Comparison of ENCODE assay signal across 19 mouse cellular contexts in genomic region chr11:95318116-95318515, GRCm38 (mm10). TPM values are rescaled to one million over a fixed set of nuclear protein-coding genes. Genes with fewer than 3 reads are reported as not detected.
A peak's percentile ranks its signal among the peaks of the same experiment; 100 is the strongest.
DNase-seq lines count a peak whose midpoint lies in the region; ATAC-seq and TF ChIP-seq lines count a peak whose summit lies in the region.
"Had no signal": no experiment of that assay in that cellular context is flagged by ENCODE, and none has a peak within 500 bp of the region (broad histone marks: within the 10 kb centered on the region; RNA-seq: fewer than 3 reads in every experiment).

No protein-coding gene starts in this region.

- no peak for DNase-seq in lung, postnatal 0 days (ENCODE audit: low spot score)
- DNase-seq in lung, postnatal 4 days: no peak
- DNase-seq in gastrocnemius, adult 2 months: no peak
- DNase-seq in layer of hippocampus, postnatal 36 days: no peak
- no peak for DNase-seq in layer of hippocampus, adult 2 months (ENCODE audit: low spot score in 2 of 2)
- DNase-seq: cerebellum, postnatal 10 days; kidney, adult 11 months; kidney, postnatal 10 days; lung, embryonic 14.5 days; thymus, postnatal 25 days had no signal

- H3K9ac ChIP-seq in lung, postnatal 0 days (replicated peaks; ENCODE audit: low read depth): no peak overlapping the region
- no peak overlapping the region for H3K9ac ChIP-seq in liver, embryonic 15.5 days
- H3K9ac ChIP-seq: lung, embryonic 14.5 days had no signal

- no peak for TF ChIP-seq CTCF in lung, postnatal 0 days (IDR thresholded peaks at IDR 0.05)
- TF ChIP-seq CTCF in gastrocnemius, adult 2 months (IDR thresholded peaks at IDR 0.05): no peak
- TF ChIP-seq CTCF in layer of hippocampus, adult 2 months (conservative IDR thresholded peaks at IDR 0.05): no peak

- 47% methylated on average over 9 of the region's 9 CpGs for WGBS in lung, postnatal 0 days
- 26% methylated on average over 9 of the region's 9 CpGs for WGBS in liver, embryonic 15.5 days (ENCODE audit: insufficient replicate concordance)

- intact Hi-C loops in gastrocnemius, adult 2 months (cut with DNase I): no loop called here

- peak; percentile 57 for ATAC-seq in lung, postnatal 0 days
- peak; percentile 85 for ATAC-seq in erythroblast, adult 5-6 weeks (replicated peaks; ENCODE audit: low FRiP score, poor library complexity, severe bottlenecking)
- ATAC-seq in liver, embryonic 15.5 days (ENCODE audit: insufficient read depth): peak; percentile 72
- ATAC-seq: forebrain, embryonic 14.5 days; hindbrain, embryonic 16.5 days; midbrain, embryonic 16.5 days had no signal

- H3K27me3 ChIP-seq in lung, postnatal 0 days (replicated peaks; ENCODE audit: insufficient read depth, low read length): no peaks in the 10 kb centered on the region
- no peaks in the 10 kb centered on the region for H3K27me3 ChIP-seq in liver, embryonic 15.5 days

- no peak for TF ChIP-seq EP300 in lung, postnatal 0 days (IDR thresholded peaks at IDR 0.05)

- no peaks in the 10 kb centered on the region for H3K36me3 ChIP-seq in lung, postnatal 0 days (ENCODE audit: insufficient read depth, low read length)
- no peaks in the 10 kb centered on the region for H3K36me3 ChIP-seq in liver, embryonic 15.5 days (replicated peaks)

- H3K4me2 ChIP-seq in lung, postnatal 0 days (replicated peaks; ENCODE audit: low read depth, low read length): no peak overlapping the region
- H3K4me2 ChIP-seq in liver, embryonic 15.5 days: peak overlapping the region; percentile 43
- H3K4me2 ChIP-seq: lung, embryonic 14.5 days had no signal

- no peak overlapping the region for H3K4me3 ChIP-seq in lung, postnatal 0 days (ENCODE audit: low read depth, low read length)
- H3K4me3 ChIP-seq in liver, embryonic 15.5 days (replicated peaks): peak overlapping the region; percentile 16; the same call in 1 of the 2 replicates
- H3K4me3 ChIP-seq in gastrocnemius, adult 2 months: no peak overlapping the region
- H3K4me3 ChIP-seq in layer of hippocampus, adult 2 months: no peak overlapping the region

- H3K27ac ChIP-seq in lung, postnatal 0 days (ENCODE audit: low read length): no peak overlapping the region
- H3K27ac ChIP-seq in liver, embryonic 15.5 days (replicated peaks): peak overlapping the region; percentile 83
- no peak overlapping the region for H3K27ac ChIP-seq in gastrocnemius, adult 2 months
- H3K27ac ChIP-seq in layer of hippocampus, adult 2 months: no peak overlapping the region

- no peaks in the 10 kb centered on the region for H3K4me1 ChIP-seq in lung, postnatal 0 days (ENCODE audit: insufficient read depth, low read depth, low read length)
- peaks cover 65% of the 10 kb centered on the region for H3K4me1 ChIP-seq in liver, embryonic 15.5 days (replicated peaks)

- no peaks in the 10 kb centered on the region for H3K9me3 ChIP-seq in lung, postnatal 0 days (ENCODE audit: low read length)
- no peaks in the 10 kb centered on the region for H3K9me3 ChIP-seq in liver, embryonic 15.5 days (replicated peaks)

RNA-seq across cellular contexts. Expression of gene Kat7, which starts 8.1 kb away (rescaled TPM):
- 30.7 and 33.5 TPM in 2 replicates for polyA plus RNA-seq in lung, postnatal 0 days (2015; fragmentation: Nextera tagmentation; extraction: Ambion mirVana)
- 33.8 and 39.3 TPM in 2 replicates for total RNA-seq in erythroblast, adult 5-6 weeks (2015; ENCODE audit: low replicate concordance)
- 41.5 and 65.5 TPM in 2 replicates for total RNA-seq in erythroblast, adult 5-6 weeks (2017; ENCODE audit: low replicate concordance)
- 30.6 and 30.8 TPM in 2 replicates for polyA plus RNA-seq in liver, embryonic 15.5 days (2015; fragmentation: Nextera tagmentation; extraction: Ambion mirVana)
- total RNA-seq in gastrocnemius, adult 2 months (2021): 10 to 100 TPM; 21.5 to 23.9 TPM
- total RNA-seq in layer of hippocampus, postnatal 36 days (2021): 10 to 100 TPM; 72.0 to 74.0 TPM
- 10 to 100 TPM; 83.3 to 85.7 TPM for total RNA-seq in layer of hippocampus, adult 2 months (2021)

RNA-seq across cellular contexts. Expression of gene Fam117a, which starts 18.7 kb away (rescaled TPM):
- 20.4 and 21.6 TPM in 2 replicates for polyA plus RNA-seq in lung, postnatal 0 days (2015; fragmentation: Nextera tagmentation; extraction: Ambion mirVana)
- 321 and 423 TPM in 2 replicates for total RNA-seq in erythroblast, adult 5-6 weeks (2015; ENCODE audit: low replicate concordance)
- 386 and 450 TPM in 2 replicates for total RNA-seq in erythroblast, adult 5-6 weeks (2017; ENCODE audit: low replicate concordance)
- polyA plus RNA-seq in liver, embryonic 15.5 days (2015; fragmentation: Nextera tagmentation; extraction: Ambion mirVana): 75.3 and 78.9 TPM in 2 replicates
- 1 to 10 TPM; 1.5 to 2.1 TPM for total RNA-seq in gastrocnemius, adult 2 months (2021)
- total RNA-seq in layer of hippocampus, postnatal 36 days (2021): 1 to 10 TPM; 4.7 to 7.3 TPM
- 1 to 10 TPM; 4.1 to 6.0 TPM for total RNA-seq in layer of hippocampus, adult 2 months (2021)

RNA-seq across cellular contexts. Expression of gene Tac4, which starts 56.8 kb away (rescaled TPM):
- 0.18 and 0.25 TPM in 2 replicates for polyA plus RNA-seq in lung, postnatal 0 days (2015; fragmentation: Nextera tagmentation; extraction: Ambion mirVana)
- not detected in 2 replicates for total RNA-seq in erythroblast, adult 5-6 weeks (2015; ENCODE audit: low replicate concordance)
- total RNA-seq in erythroblast, adult 5-6 weeks (2017; ENCODE audit: low replicate concordance): 0.84 TPM in 1 of 2 replicates, not detected in the other
- polyA plus RNA-seq in liver, embryonic 15.5 days (2015; fragmentation: Nextera tagmentation; extraction: Ambion mirVana): not detected in 2 replicates
- not detected for total RNA-seq in gastrocnemius, adult 2 months (2021)
- total RNA-seq in layer of hippocampus, postnatal 36 days (2021): not detected
- total RNA-seq in layer of hippocampus, adult 2 months (2021): not detected
- total RNA-seq: heart, postnatal 25 days; layer of hippocampus, adult 8-10 months; left cerebral cortex, adult 8-10 months had no signal
- polyA plus RNA-seq: forebrain, embryonic 14.5 days; gonadal fat pad, adult 2 months; hindbrain, embryonic 16.5 days; lung, embryonic 14.5 days; midbrain, embryonic 16.5 days had no signal

Comparison
In these comparisons a context has a peak if more than half of its experiments do, and no peak if none do; other contexts are left out.
1. RNA of gene Fam117a, which starts 18.7 kb away (total RNA-seq): 321 to 450 TPM in erythroblast, adult 5-6 weeks; 4.7 to 7.3 TPM in layer of hippocampus, postnatal 36 days, 4.1 to 6.0 TPM in layer of hippocampus, adult 2 months and 1.5 to 2.1 TPM in gastrocnemius, adult 2 months; every median in the first group is over 10 times any median in the second.
2. Peak in every context shown above with its lines, with median percentiles within 50 percentile points of each other: ATAC-seq.